Mouse (Mus musculus) midbrain, embryonic 10.5 days (tissue): Measurements from ENCODE around the gene Itsn2. TPM values are rescaled to one million over a fixed set of nuclear protein-coding genes. Genes with fewer than 3 reads are reported as not detected.

ENCODE experiments used
- DNase-seq: peaks from one replicate; pipeline ENCODE4 v3.0.0-alpha.2; 2017; ENCODE audit warnings: low spot score
- H3K27ac ChIP-seq: fragments of 300-500 bp; sonication (generic); replicated peaks from 2 replicates; pipeline ENCODE4 v1.5.1; 2016; ENCODE audit warnings: mild to moderate bottlenecking
- H3K27me3 ChIP-seq: fragments of 300-500 bp; sonication (generic); 2 replicates; pipeline ENCODE4 v1.6.1; 2016; ENCODE audit warnings: low read depth, mild to moderate bottlenecking; ENCODE audit not compliant: poor library complexity, severe bottlenecking
- H3K36me3 ChIP-seq: fragments of 300-500 bp; sonication (generic); 2 replicates; pipeline ENCODE4 v1.6.1; 2016; ENCODE audit warnings: mild to moderate bottlenecking, moderate library complexity
- H3K4me1 ChIP-seq: fragments of 300-500 bp; sonication (generic); 2 replicates; pipeline ENCODE4 v1.6.1; 2016
- H3K4me3 ChIP-seq: fragments of 300-500 bp; sonication (generic); 2 replicates; pipeline ENCODE4 v1.5.1; 2016; ENCODE audit warnings: mild to moderate bottlenecking, moderate library complexity
- H3K9me3 ChIP-seq: fragments of 300-500 bp; sonication (generic); replicated peaks from 2 replicates; pipeline ENCODE4 v1.6.1; 2016; ENCODE audit warnings: mild to moderate bottlenecking
- WGBS: fragments of 180-500 bp; shearing (Covaris S2); methylation state at CpG from one replicate; pipeline ENCODE4 v1.1.7; 2016; 5-methylcytosine and 5-hydroxymethylcytosine counted together
- polyA plus RNA-seq: library from polyadenylated mRNA; unstranded; fragments of >200 nt; fragmentation: Nextera tagmentation; extraction: Ambion mirVana; gene quantifications from 2 replicates; pipeline ENCODE4 v1.2.1, GENCODE M21; 2016

The Itsn2 gene
- polyA plus RNA-seq, 1 experiment from 2014 or later: 13.3 TPM

- no peak overlapping the region for H3K4me3 ChIP-seq
- no peaks in the 10 kb centered on the region for H3K27me3 ChIP-seq
- H3K27ac ChIP-seq: no peak overlapping the region
- no peaks in the 10 kb centered on the region for H3K4me1 ChIP-seq
- no peaks in the 10 kb centered on the region for H3K9me3 ChIP-seq
- no peaks in the 10 kb centered on the region for H3K36me3 ChIP-seq
- DNase-seq: no peak
- WGBS: 90% methylated on average over 1 of the region's 1 CpGs
These were observed 31.8 kb downstream of the Itsn2 start for GRCm38 (mm10) chr12:4624201-4624600.

GRCm38 (mm10) chr12:4632957-4633356 lies 40.5 kb downstream of the Itsn2 start:
- 89% methylated on average over 8 of the region's 8 CpGs for whole genome bisulfite sequencing
- H3K36me3 ChIP-seq: peaks cover 26% of the 10 kb centered on the region
- no peak overlapping the region for H3K4me3 ChIP-seq
- H3K27ac ChIP-seq: no peak overlapping the region
- no peaks in the 10 kb centered on the region for H3K9me3 ChIP-seq
- DNase-seq: no peak
- no peaks in the 10 kb centered on the region for H3K4me1 ChIP-seq
- no peaks in the 10 kb centered on the region for H3K27me3 ChIP-seq

GRCm38 (mm10) chr12:4638438-4638837 lies 46.0 kb downstream of the Itsn2 start:
- H3K27ac ChIP-seq: no peak overlapping the region
- H3K27me3 ChIP-seq: no peaks in the 10 kb centered on the region
- H3K4me3 ChIP-seq: no peak overlapping the region
- no peak for DNase-seq
- no peaks in the 10 kb centered on the region for H3K9me3 ChIP-seq
- H3K36me3 ChIP-seq: peaks cover 31% of the 10 kb centered on the region
- H3K4me1 ChIP-seq: no peaks in the 10 kb centered on the region
- WGBS: 89% methylated on average over 1 of the region's 1 CpGs

- H3K36me3 ChIP-seq: peaks cover 17% of the 10 kb centered on the region
- H3K4me3 ChIP-seq: no peak overlapping the region
- H3K9me3 ChIP-seq: no peaks in the 10 kb centered on the region
- DNase-seq: no peak
- H3K27ac ChIP-seq: no peak overlapping the region
- 88% methylated on average over 1 of the region's 1 CpGs for WGBS
- H3K27me3 ChIP-seq: no peaks in the 10 kb centered on the region
- no peaks in the 10 kb centered on the region for H3K4me1 ChIP-seq
These were observed 48.3 kb downstream of the Itsn2 start for GRCm38 (mm10) chr12:4640737-4641136.

- Histone ChIP-seq H3K27me3 (no peaks in the 10 kb centered on the region), H3K36me3 (peaks cover 4% of the 10 kb centered on the region), H3K4me3 (no peak overlapping the region), H3K9me3 (no peaks in the 10 kb centered on the region), H3K27ac (no peak overlapping the region), H3K4me1 (peaks cover 1% of the 10 kb centered on the region)
- no peak for DNase-seq
- 92% methylated on average over 2 of the region's 2 CpGs for whole genome bisulfite sequencing
These were observed 64.4 kb downstream of the Itsn2 start for GRCm38 (mm10) chr12:4656813-4657212.

- Histone ChIP-seq H3K9me3 (no peaks in the 10 kb centered on the region), H3K4me3 (no peak overlapping the region), H3K4me1 (peaks cover 10% of the 10 kb centered on the region), H3K27me3 (no peaks in the 10 kb centered on the region), H3K36me3 (peaks cover 14% of the 10 kb centered on the region), H3K27ac (no peak overlapping the region)
- 83% methylated on average over 7 of the region's 7 CpGs for WGBS
- no peak for DNase-seq
These were observed 72.7 kb downstream of the Itsn2 start for GRCm38 (mm10) chr12:4664929-4665674.

GRCm38 (mm10) chr12:4665675-4666037 lies 73.2 kb downstream of the Itsn2 start:
- DNase-seq: no peak
- Histone ChIP-seq H3K36me3 (peaks cover 14% of the 10 kb centered on the region), H3K4me1 (peaks cover 10% of the 10 kb centered on the region), H3K9me3 (no peaks in the 10 kb centered on the region), H3K4me3 (no peak overlapping the region), H3K27me3 (no peaks in the 10 kb centered on the region), H3K27ac (no peak overlapping the region)
- WGBS: 89% methylated on average over 5 of the region's 5 CpGs

- no peak overlapping the region for H3K4me3 ChIP-seq
- H3K4me1 ChIP-seq: no peaks in the 10 kb centered on the region
- H3K27me3 ChIP-seq: no peaks in the 10 kb centered on the region
- H3K27ac ChIP-seq: no peak overlapping the region
- 89% methylated on average over 1 of the region's 1 CpGs for WGBS
- peaks cover 26% of the 10 kb centered on the region for H3K36me3 ChIP-seq
- no peak for DNase-seq
- no peaks in the 10 kb centered on the region for H3K9me3 ChIP-seq
These were observed 83.9 kb downstream of the Itsn2 start for GRCm38 (mm10) chr12:4676336-4676735.

- H3K4me3 ChIP-seq: no peak overlapping the region
- no peaks in the 10 kb centered on the region for H3K27me3 ChIP-seq
- H3K36me3 ChIP-seq: no peaks in the 10 kb centered on the region
- no peaks in the 10 kb centered on the region for H3K4me1 ChIP-seq
- 78% methylated on average over 4 of the region's 4 CpGs for WGBS
- DNase-seq: no peak
- H3K27ac ChIP-seq: no peak overlapping the region
- no peaks in the 10 kb centered on the region for H3K9me3 ChIP-seq
These were observed 87.5 kb downstream of the Itsn2 start for GRCm38 (mm10) chr12:4679971-4680370.

- 75% methylated on average over 4 of the region's 4 CpGs for WGBS
- DNase-seq: no peak
- Histone ChIP-seq H3K27me3 (no peaks in the 10 kb centered on the region), H3K4me1 (no peaks in the 10 kb centered on the region), H3K9me3 (no peaks in the 10 kb centered on the region), H3K27ac (no peak overlapping the region), H3K36me3 (no peaks in the 10 kb centered on the region), H3K4me3 (no peak overlapping the region)
These were observed 93.0 kb downstream of the Itsn2 start for GRCm38 (mm10) chr12:4685441-4685840.

GRCm38 (mm10) chr12:4688386-4688785 lies 95.9 kb downstream of the Itsn2 start:
- Histone ChIP-seq H3K9me3 (no peaks in the 10 kb centered on the region), H3K36me3 (no peaks in the 10 kb centered on the region), H3K4me1 (no peaks in the 10 kb centered on the region), H3K27ac (no peak overlapping the region), H3K27me3 (no peaks in the 10 kb centered on the region), H3K4me3 (no peak overlapping the region)
- WGBS: 81% methylated on average over 2 of the region's 2 CpGs
- no peak for DNase-seq

- Histone ChIP-seq H3K4me3 (no peak overlapping the region), H3K27ac (no peak overlapping the region), H3K27me3 (no peaks in the 10 kb centered on the region), H3K4me1 (no peaks in the 10 kb centered on the region), H3K36me3 (no peaks in the 10 kb centered on the region), H3K9me3 (no peaks in the 10 kb centered on the region)
- 95% methylated on average over 14 of the region's 14 CpGs for WGBS
- no peak for DNase-seq
These were observed 96.9 kb downstream of the Itsn2 start for GRCm38 (mm10) chr12:4689341-4689740.

GRCm38 (mm10) chr12:4691193-4691592 lies 98.8 kb downstream of the Itsn2 start:
- WGBS: 91% methylated on average over 3 of the region's 3 CpGs
- H3K4me1 ChIP-seq: no peaks in the 10 kb centered on the region
- H3K9me3 ChIP-seq: no peaks in the 10 kb centered on the region
- no peaks in the 10 kb centered on the region for H3K36me3 ChIP-seq
- H3K4me3 ChIP-seq: no peak overlapping the region
- H3K27me3 ChIP-seq: no peaks in the 10 kb centered on the region
- no peak for DNase-seq
- H3K27ac ChIP-seq: no peak overlapping the region
